Mouse (Mus musculus) heart, postnatal 36 days (tissue): ENCODE measurements around the gene Alg1. TPM values are rescaled to one million over a fixed set of nuclear protein-coding genes. Genes with fewer than 3 reads are reported as not detected.
"Not testable (repeated sequence)": the region's sequence is repeated elsewhere in the genome, so short reads cannot be mapped to it uniquely, and the experiment has no call there.

Source experiments
- DNase-seq, 2 experiments: peaks; one replicate each; pipeline ENCODE4 v3.0.0; 2021 to 2022
- intact Hi-C: fragments of 180-260 bp; cut with DNase I; formaldehyde crosslinking; loops from one replicate; pipeline ENCODE4 v1.15.1; 2025
- total RNA-seq, 2 experiments: library from RNA; stranded (reverse); gene quantifications; 2 replicates each; pipeline ENCODE4 v1.2.3; 2021

Alg1 gene
- total RNA-seq, 2 experiments from 2014 or later: 13.8 to 14.7 TPM

- DNase-seq, intact Hi-C loops: not testable (repeated sequence)
Observed at GRCm38 (mm10) chr16:5228103-5228502, 5.3 kb upstream of the Alg1 start.

GRCm38 (mm10) chr16:5232982-5233381, 439 bp upstream of the Alg1 start:
- intact Hi-C loops: no loop called here
- DNase-seq: no peak

DNA sequence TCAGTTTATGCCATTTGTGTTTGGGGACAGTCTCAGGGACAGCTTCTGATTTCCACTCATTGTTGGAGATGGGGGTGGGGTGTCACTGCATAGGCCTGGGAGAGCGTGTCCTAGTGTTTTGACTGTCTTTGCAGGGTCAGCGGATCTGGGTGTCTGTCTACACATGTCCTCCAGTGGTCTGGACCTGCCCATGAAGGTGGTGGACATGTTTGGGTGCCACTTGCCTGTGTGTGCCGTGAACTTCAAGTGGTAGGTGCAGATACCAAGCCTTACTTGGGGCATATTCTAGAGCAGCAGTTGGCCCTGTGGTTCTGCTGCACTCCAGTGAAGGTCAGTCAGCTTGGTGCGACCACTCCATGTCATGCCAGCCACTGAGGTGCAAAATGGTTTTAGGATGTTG, 8.9 kb downstream of the Alg1 start:
- DNase-seq: no peak
- intact Hi-C loops: no loop called here

- intact Hi-C loops: no loop called here
- no peak for DNase-seq
Observed at GRCm38 (mm10) chr16:5242882-5243281, 9.5 kb downstream of the Alg1 start.

DNA sequence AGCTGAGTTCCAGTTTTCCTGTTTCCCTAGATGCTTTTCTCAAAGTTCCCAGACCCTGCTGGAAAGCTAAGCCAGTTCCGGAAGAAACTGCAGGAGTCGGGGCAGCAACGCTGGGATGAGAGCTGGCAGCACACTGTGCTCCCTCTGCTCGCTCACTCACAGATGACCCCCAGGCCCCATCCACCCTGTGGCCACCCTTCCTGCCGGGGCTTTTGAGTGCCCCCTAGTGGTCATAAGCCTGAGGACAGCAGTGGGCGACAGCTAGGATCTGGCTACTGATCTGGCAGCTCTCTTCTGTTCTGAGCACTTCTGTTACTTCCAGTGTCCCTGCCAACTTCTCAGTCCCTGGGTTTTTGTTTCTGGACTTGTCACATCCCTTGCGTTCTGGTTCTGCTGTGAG, 11.0 kb downstream of the Alg1 start:
- intact Hi-C loops: loop anchor here (1.0 kb wide), 1 partner anchor 42 kb away; no protein-coding TSS in a partner anchor
- peak; percentile 76 to 78 for DNase-seq

DNA sequence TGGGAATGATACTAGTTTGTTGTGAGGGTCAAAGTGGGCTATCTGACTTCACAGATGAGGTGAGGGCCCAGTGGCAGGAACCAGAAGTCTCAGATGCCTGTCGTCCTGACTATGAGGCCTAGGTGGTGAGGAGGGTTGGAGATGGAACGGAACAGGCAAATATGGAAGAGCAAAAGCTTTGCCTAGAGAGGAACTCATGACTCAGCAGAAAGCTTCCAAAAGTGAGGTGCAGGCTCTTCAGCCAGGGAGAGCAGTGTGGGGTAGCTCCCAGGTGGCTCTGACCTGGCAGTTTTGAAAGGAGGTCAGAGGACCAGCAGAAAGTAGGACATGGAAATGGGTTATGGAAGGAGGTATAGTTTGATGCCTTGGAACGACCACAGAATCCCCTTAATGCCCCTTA, 17.5 kb downstream of the Alg1 start:
- intact Hi-C loops: no loop called here
- no peak for DNase-seq

GRCm38 (mm10) chr16:5252260-5252659, 18.8 kb downstream of the Alg1 start:
- intact Hi-C loops: no loop called here
- DNase-seq: no peak

DNA sequence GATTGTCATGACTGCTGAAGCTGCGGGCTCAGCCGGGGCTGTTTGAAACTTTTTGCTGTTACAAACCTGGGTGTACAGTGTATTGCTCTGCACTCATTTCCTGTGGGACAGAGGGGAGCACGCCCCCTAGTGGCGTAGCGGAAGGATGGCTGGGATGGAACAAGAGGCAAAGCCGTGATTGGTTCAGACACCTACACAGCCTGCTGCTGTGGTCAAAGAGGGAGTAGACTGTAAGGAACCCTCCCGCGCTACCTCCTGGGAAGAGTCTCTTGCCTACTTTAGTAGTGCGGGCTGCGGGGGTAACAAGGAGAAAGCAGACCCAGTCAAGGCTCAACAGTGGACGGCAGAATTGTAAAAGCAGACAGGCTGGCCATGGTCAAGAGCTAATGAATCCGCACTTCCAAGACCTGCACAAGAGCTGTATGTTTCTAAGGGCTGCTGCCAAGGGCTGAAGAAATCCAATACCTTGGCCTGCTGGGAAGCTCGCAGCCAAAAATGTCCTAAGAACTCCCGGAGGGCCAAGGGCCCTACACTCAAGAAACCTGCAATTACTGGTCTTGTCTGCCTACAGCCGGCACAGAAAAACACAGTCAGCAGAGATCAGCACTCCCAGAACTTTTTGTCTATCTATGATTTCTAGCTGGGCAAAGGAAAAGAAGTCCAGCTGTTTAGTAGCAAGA, 21.1 kb downstream of the Alg1 start:
- peak; percentile 77 to 78 for DNase-seq
- intact Hi-C loops: loop anchor here (2.0 kb wide), 1 partner anchor 52 kb away; no protein-coding TSS in a partner anchor

DNA sequence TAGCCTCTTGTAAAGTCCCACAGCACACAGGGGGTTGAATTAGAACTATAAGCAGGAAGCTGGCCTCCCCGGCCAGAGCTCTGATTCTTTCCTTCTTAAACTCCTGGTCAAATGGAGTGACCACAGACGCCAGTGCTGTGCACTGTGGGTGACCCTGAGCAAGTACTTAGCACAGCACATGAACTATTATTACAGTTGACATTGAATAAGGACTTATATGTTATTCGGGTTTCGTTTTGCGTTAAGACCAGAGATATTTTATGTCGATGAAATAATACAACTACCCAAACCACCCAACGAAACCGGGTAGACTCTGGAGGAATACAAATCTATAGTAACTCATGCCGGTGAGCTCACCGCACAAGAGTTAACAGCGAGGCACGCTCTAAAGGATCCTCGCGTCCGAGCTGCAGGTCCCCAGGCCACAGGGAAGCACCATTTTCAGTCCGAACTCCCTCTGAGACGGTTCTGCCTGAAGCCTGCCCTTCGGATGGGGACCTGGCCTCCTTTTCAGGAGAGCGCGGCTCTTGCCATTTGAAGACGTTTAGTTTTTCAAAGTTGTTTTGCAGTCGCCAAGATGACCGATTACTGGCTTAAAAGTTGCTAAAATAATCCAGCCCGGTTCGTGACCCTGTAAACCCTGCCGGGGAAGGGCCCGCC, 21.8 kb downstream of the Alg1 start:
- intact Hi-C loops: loop anchor here (2.0 kb wide), 1 partner anchor 52 kb away; no protein-coding TSS in a partner anchor
- DNase-seq: peak in 1 of 2 experiments; percentile 27

- intact Hi-C loops: loop anchor here (2.0 kb wide), 1 partner anchor 53 kb away; no protein-coding TSS in a partner anchor
- DNase-seq: peak; percentile 97
Observed at GRCm38 (mm10) chr16:5255779-5256496, 22.5 kb downstream of the Alg1 start, which contains the start of gene Eef2kmt. Gene Eef2kmt (minus strand): TSS chr16:5255983.

DNA sequence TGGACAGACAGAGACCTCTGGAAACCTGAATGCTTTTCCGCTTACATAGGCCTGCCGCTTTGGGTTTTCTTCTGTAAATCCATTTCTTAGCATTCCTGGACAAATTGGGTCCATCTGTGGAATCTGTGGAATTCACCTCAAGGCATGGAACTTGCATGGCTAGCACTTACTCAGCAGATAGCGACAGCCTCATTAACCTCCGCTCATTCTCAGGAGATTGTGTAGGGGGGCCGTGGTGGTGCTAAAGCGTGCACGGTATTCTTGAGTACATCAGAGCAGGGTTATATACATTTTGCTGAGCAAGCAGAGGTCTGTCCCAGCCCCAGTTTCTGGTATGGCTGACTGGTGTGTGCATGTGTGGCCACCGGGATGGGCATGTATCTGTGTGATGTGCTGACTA, 29.7 kb downstream of the Alg1 start:
- intact Hi-C loops: no loop called here
- no peak for DNase-seq

DNA sequence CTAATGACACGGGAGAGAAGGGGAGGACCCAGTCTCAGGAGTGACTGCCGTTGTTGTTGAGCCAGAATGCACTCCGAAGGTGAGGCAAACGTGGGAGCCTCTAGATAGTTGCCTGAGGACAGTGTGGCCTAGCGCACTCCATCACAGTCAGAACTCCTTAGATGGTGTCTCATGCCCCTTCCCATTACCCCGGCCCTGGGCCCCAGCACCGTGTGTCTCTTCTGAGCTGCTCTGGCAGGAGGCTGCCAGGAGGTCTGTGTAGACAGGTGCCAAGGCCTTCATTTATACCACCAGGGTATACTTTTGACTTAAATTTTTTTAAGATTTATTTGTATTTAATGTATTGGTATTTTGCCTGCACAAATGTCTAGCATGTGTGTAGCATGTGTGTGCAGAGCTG, 30.5 kb downstream of the Alg1 start:
- DNase-seq: no peak
- intact Hi-C loops: no loop called here

DNA sequence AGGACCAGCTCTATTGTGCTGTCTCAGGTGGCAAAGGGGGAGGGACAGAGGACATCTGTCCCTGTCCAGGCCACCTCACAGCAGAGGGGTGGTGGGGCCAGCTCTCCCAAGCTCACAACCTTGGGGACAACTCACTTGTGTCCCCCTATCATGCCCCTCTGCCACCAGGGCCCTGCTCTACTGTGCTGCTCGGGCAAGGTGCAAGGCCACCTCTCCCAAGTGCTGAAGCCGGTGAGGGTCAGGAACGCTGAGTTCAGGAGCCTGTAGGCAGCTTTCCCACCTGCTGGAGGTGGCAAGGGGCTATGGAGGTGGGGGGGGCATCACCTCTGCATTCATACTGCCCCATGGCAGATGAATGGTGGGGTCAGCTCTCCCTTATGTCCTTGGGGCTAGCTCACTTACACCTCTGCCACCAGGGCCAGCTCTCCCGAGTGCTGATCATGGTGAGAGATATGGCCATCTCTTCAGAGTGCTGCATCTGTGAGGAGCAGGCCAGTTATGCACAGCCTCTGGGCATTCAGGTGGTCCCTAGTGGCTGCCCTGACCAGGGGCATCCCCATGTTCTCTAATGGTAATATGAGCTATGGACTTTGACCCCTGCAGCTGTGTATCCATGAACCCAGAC, 38.1 kb downstream of the Alg1 start:
- DNase-seq: no peak
- intact Hi-C loops: no loop called here

- intact Hi-C loops: no loop called here
- no peak for DNase-seq
Observed at GRCm38 (mm10) chr16:5272371-5272770, 39.0 kb downstream of the Alg1 start.

DNA sequence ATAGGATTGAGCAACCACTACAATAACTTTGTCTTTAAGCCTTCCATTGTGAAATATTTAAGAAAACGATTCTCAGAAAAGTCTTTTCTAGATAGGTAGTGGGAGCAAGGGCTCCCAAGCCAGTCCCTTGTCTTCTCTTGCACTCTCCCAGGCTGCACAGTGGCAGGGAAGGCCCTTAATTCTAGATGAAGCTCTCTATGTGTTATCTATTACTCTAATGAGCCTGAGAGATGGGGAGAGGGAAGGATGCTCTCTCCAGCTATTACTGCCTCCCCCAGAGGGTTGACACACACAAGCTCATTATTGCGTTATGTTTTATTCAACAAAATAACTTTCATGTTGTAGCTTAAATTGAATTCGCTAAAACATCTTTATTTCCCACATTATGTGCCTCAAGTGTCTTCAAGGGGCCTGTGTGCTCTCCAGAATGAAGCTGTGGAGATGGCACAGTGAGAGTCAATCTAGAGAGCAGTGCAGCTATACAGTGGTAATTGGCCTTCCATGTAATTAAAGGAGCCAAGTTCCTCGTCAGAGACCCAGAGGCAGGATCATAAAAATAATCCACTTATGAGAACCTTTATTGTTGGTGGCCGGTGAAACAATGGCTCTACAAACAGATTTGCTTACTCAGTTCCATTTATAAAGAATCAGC, 46.3 kb downstream of the Alg1 start:
- intact Hi-C loops: no loop called here
- DNase-seq: no peak

DNA sequence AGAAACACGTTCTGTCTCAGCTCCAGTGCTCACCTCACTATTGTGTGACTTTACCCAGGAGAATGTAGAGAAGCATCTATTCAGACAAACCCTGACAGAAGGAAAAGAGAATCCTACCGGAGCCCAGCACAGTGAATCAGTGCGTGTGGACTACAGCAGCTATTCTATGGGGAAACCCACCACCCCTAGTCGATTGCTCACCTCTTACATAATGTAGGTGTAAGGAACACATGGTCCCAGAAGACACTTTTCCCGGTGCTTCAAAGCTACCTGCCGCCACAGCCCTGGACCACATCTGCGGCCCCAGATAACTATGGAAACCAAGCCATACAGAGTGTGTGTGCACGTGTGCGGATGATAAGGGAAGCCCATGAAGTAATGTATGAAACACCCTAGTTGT, 49.3 kb downstream of the Alg1 start:
- intact Hi-C loops: no loop called here
- no peak for DNase-seq

DNA sequence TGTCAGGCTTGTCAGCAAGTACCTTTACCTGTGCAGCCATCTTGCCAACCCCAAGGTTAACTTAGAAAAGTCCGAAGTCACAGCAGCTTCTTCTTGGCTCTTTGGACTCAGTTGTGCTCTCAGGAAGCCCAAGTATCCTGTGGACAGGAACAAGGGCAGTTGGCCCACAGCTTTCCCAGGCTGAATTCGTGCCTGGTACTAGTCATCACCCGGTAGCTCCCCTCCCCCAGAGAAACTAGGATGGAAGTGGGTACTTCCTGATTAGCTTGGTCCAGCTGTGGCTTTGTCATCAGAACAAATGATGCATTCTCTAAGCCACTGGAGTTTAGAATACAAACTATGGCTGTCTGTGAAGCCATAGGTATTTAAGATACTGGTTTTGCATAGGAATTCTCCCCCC, 52.0 kb downstream of the Alg1 start:
- no peak for DNase-seq
- intact Hi-C loops: no loop called here
